Mouse (Mus musculus) forebrain, embryonic 15.5 days (tissue): ENCODE results near the gene Pak1ip1. TPM values are rescaled to one million over a fixed set of nuclear protein-coding genes. Genes with fewer than 3 reads are reported as not detected.
A peak's percentile ranks its signal among the peaks of the same experiment; 100 is the strongest.

ENCODE experiments used
- ATAC-seq: fragments of 200-750 bp; cut with Nextera tagmentation; replicated peaks from 2 replicates; pipeline ENCODE4 v1.8.0; 2017; ENCODE audit warnings: mild to moderate bottlenecking, moderate TSS enrichment, moderate library complexity
- H3K27ac ChIP-seq: fragments of 300-500 bp; sonication (generic); replicated peaks from 2 replicates; pipeline ENCODE4 v1.5.1; 2015; ENCODE audit warnings: mild to moderate bottlenecking, inconsistent platforms
- H3K27me3 ChIP-seq: fragments of 300-500 bp; sonication (generic); 2 replicates; pipeline ENCODE4 v1.6.1; 2015; ENCODE audit warnings: inconsistent platforms
- H3K36me3 ChIP-seq: fragments of 300-500 bp; sonication (generic); 2 replicates; pipeline ENCODE4 v1.6.1; 2015; ENCODE audit warnings: mild to moderate bottlenecking, inconsistent platforms
- H3K4me1 ChIP-seq: fragments of 300-500 bp; sonication (generic); 2 replicates; pipeline ENCODE4 v1.6.1; 2015; ENCODE audit warnings: inconsistent platforms
- H3K4me2 ChIP-seq: fragments of 300-500 bp; sonication (generic); replicated peaks from 2 replicates; pipeline ENCODE4 v1.6.1; 2015; ENCODE audit warnings: mild to moderate bottlenecking, inconsistent platforms
- H3K4me3 ChIP-seq: fragments of 300-500 bp; sonication (generic); 2 replicates; pipeline ENCODE4 v1.5.1; 2015; ENCODE audit warnings: mild to moderate bottlenecking, inconsistent platforms
- H3K9ac ChIP-seq: fragments of 300-500 bp; sonication (generic); replicated peaks from 2 replicates; pipeline ENCODE4 v1.6.1; 2015; ENCODE audit warnings: mild to moderate bottlenecking, inconsistent platforms
- H3K9me3 ChIP-seq: fragments of 300-500 bp; sonication (generic); 2 replicates; pipeline ENCODE4 v1.6.1; 2016; ENCODE audit warnings: inconsistent platforms
- WGBS: fragments of 180-500 bp; shearing (Covaris S2); methylation state at CpG from one replicate; pipeline ENCODE4 v1.1.7; 2015; ENCODE audit warnings: mixed read lengths; 5-methylcytosine and 5-hydroxymethylcytosine counted together
- polyA plus RNA-seq: library from polyadenylated mRNA; unstranded; fragments of >200 nt; fragmentation: Nextera tagmentation; extraction: Ambion mirVana; gene quantifications from 2 replicates; pipeline ENCODE4 v1.2.1, GENCODE M21; 2015

Pak1ip1 gene
- 75.3 and 77.5 TPM in 2 replicates for polyA plus RNA-seq

GRCm38 (mm10) chr13:41000926-41001639 is at the start of gene Pak1ip1:
TSS of gene Pak1ip1 (plus strand) at chr13:41001023.
- WGBS: under 1% methylated on average over 58 of the region's 58 CpGs
- peaks cover 22% of the 10 kb centered on the region for H3K4me1 ChIP-seq
- peak within 1 kb of the TSS; percentile 87 for H3K4me3 ChIP-seq
- peak within 1 kb of the TSS; percentile 83 for H3K9ac ChIP-seq
- H3K27ac ChIP-seq: peak within 1 kb of the TSS; percentile 99
- peak within 1 kb of the TSS; percentile 94 for H3K4me2 ChIP-seq
- no peaks in the 10 kb centered on the region for H3K27me3 ChIP-seq
- peak; percentile 97 for ATAC-seq
- peaks cover 15% of the 10 kb centered on the region for H3K36me3 ChIP-seq
- H3K9me3 ChIP-seq: no peaks in the 10 kb centered on the region

- ATAC-seq: no peak
- WGBS: 86% methylated on average over 10 of the region's 10 CpGs
Observed at GRCm38 (mm10) chr13:40951386-40951976, 49.3 kb upstream of the Pak1ip1 start.

GRCm38 (mm10) chr13:40953231-40953630 is 47.6 kb upstream of the Pak1ip1 start:
- no peaks in the 10 kb centered on the region for H3K36me3 ChIP-seq
- WGBS: 57% methylated on average over 6 of the region's 6 CpGs

More at GRCm38 (mm10) chr13:40951386-40951976, 49.3 kb upstream of the Pak1ip1 start:
- no peak overlapping the region for H3K4me2 ChIP-seq
- no peak overlapping the region for H3K27ac ChIP-seq
- no peaks in the 10 kb centered on the region for H3K27me3 ChIP-seq
- no peaks in the 10 kb centered on the region for H3K9me3 ChIP-seq
- no peaks in the 10 kb centered on the region for H3K36me3 ChIP-seq
- peaks cover 4% of the 10 kb centered on the region for H3K4me1 ChIP-seq
- no peak overlapping the region for H3K9ac ChIP-seq
- H3K4me3 ChIP-seq: no peak overlapping the region

GRCm38 (mm10) chr13:40955773-40956172 is 45.0 kb upstream of the Pak1ip1 start:
- H3K36me3 ChIP-seq: no peaks in the 10 kb centered on the region
- H3K4me3 ChIP-seq: no peak overlapping the region
- H3K4me1 ChIP-seq: no peaks in the 10 kb centered on the region
- H3K27ac ChIP-seq: no peak overlapping the region
- H3K27me3 ChIP-seq: no peaks in the 10 kb centered on the region
- H3K9me3 ChIP-seq: no peaks in the 10 kb centered on the region
- WGBS: 90% methylated on average over 7 of the region's 7 CpGs
- no peak for ATAC-seq
- H3K4me2 ChIP-seq: no peak overlapping the region
- no peak overlapping the region for H3K9ac ChIP-seq

More at GRCm38 (mm10) chr13:40953231-40953630, 47.6 kb upstream of the Pak1ip1 start:
- H3K9me3 ChIP-seq: no peaks in the 10 kb centered on the region
- no peak overlapping the region for H3K4me3 ChIP-seq
- no peaks in the 10 kb centered on the region for H3K4me1 ChIP-seq
- H3K27me3 ChIP-seq: no peaks in the 10 kb centered on the region
- no peak for ATAC-seq
- H3K9ac ChIP-seq: no peak overlapping the region
- H3K4me2 ChIP-seq: no peak overlapping the region
- no peak overlapping the region for H3K27ac ChIP-seq

- Histone ChIP-seq H3K4me3 (no peak overlapping the region), H3K27ac (no peak overlapping the region), H3K4me2 (no peak overlapping the region), H3K9me3 (no peaks in the 10 kb centered on the region), H3K4me1 (no peaks in the 10 kb centered on the region), H3K36me3 (no peaks in the 10 kb centered on the region), H3K9ac (no peak overlapping the region), H3K27me3 (no peaks in the 10 kb centered on the region)
- 93% methylated on average over 10 of the region's 10 CpGs for WGBS
- no peak for ATAC-seq
Observed at GRCm38 (mm10) chr13:40967609-40968008, 33.2 kb upstream of the Pak1ip1 start.

GRCm38 (mm10) chr13:40968564-40968963 is 32.3 kb upstream of the Pak1ip1 start:
- Histone ChIP-seq H3K9ac (no peak overlapping the region), H3K27ac (no peak overlapping the region), H3K36me3 (no peaks in the 10 kb centered on the region), H3K4me2 (no peak overlapping the region), H3K4me1 (no peaks in the 10 kb centered on the region), H3K4me3 (no peak overlapping the region), H3K9me3 (no peaks in the 10 kb centered on the region), H3K27me3 (no peaks in the 10 kb centered on the region)
- 83% methylated on average over 5 of the region's 5 CpGs for WGBS
- no peak for ATAC-seq

GRCm38 (mm10) chr13:40969761-40970390 is 30.9 kb upstream of the Pak1ip1 start:
- WGBS: 91% methylated on average over 4 of the region's 4 CpGs
- Histone ChIP-seq H3K27me3 (no peaks in the 10 kb centered on the region), H3K9me3 (no peaks in the 10 kb centered on the region), H3K4me2 (no peak overlapping the region), H3K4me3 (no peak overlapping the region), H3K36me3 (no peaks in the 10 kb centered on the region), H3K27ac (no peak overlapping the region), H3K9ac (no peak overlapping the region), H3K4me1 (no peaks in the 10 kb centered on the region)
- ATAC-seq: no peak

GRCm38 (mm10) chr13:40971261-40971660 is 29.6 kb upstream of the Pak1ip1 start:
- no peak overlapping the region for H3K27ac ChIP-seq
- no peaks in the 10 kb centered on the region for H3K36me3 ChIP-seq
- no peaks in the 10 kb centered on the region for H3K27me3 ChIP-seq
- WGBS: 93% methylated on average over 5 of the region's 5 CpGs
- no peaks in the 10 kb centered on the region for H3K9me3 ChIP-seq
- ATAC-seq: no peak
- H3K4me2 ChIP-seq: no peak overlapping the region
- no peaks in the 10 kb centered on the region for H3K4me1 ChIP-seq
- H3K4me3 ChIP-seq: no peak overlapping the region
- H3K9ac ChIP-seq: no peak overlapping the region

GRCm38 (mm10) chr13:40971831-40972230 is 29.0 kb upstream of the Pak1ip1 start:
- Histone ChIP-seq H3K36me3 (no peaks in the 10 kb centered on the region), H3K9ac (no peak overlapping the region), H3K27me3 (no peaks in the 10 kb centered on the region), H3K4me1 (no peaks in the 10 kb centered on the region), H3K27ac (no peak overlapping the region), H3K9me3 (no peaks in the 10 kb centered on the region), H3K4me2 (no peak overlapping the region), H3K4me3 (no peak overlapping the region)
- ATAC-seq: no peak
- WGBS: 86% methylated on average over 2 of the region's 2 CpGs

GRCm38 (mm10) chr13:40972976-40973375 is 27.8 kb upstream of the Pak1ip1 start:
- no peaks in the 10 kb centered on the region for H3K4me1 ChIP-seq
- H3K4me3 ChIP-seq: no peak overlapping the region
- H3K36me3 ChIP-seq: no peaks in the 10 kb centered on the region
- ATAC-seq: no peak
- H3K9me3 ChIP-seq: no peaks in the 10 kb centered on the region
- 90% methylated on average over 5 of the region's 5 CpGs for WGBS
- no peaks in the 10 kb centered on the region for H3K27me3 ChIP-seq
- H3K4me2 ChIP-seq: no peak overlapping the region
- no peak overlapping the region for H3K9ac ChIP-seq
- no peak overlapping the region for H3K27ac ChIP-seq

GRCm38 (mm10) chr13:40977609-40978008 is 23.2 kb upstream of the Pak1ip1 start:
- Histone ChIP-seq H3K4me1 (no peaks in the 10 kb centered on the region), H3K4me3 (no peak overlapping the region), H3K9me3 (no peaks in the 10 kb centered on the region), H3K9ac (no peak overlapping the region), H3K4me2 (no peak overlapping the region), H3K27me3 (no peaks in the 10 kb centered on the region), H3K27ac (no peak overlapping the region), H3K36me3 (no peaks in the 10 kb centered on the region)
- ATAC-seq: no peak
- WGBS: 11% methylated on average over 7 of the region's 7 CpGs

GRCm38 (mm10) chr13:40978652-40979051 is 22.2 kb upstream of the Pak1ip1 start:
- no peaks in the 10 kb centered on the region for H3K9me3 ChIP-seq
- H3K9ac ChIP-seq: no peak overlapping the region
- ATAC-seq: no peak
- WGBS: 89% methylated on average over 4 of the region's 4 CpGs
- no peaks in the 10 kb centered on the region for H3K27me3 ChIP-seq
- H3K4me2 ChIP-seq: no peak overlapping the region
- H3K36me3 ChIP-seq: no peaks in the 10 kb centered on the region
- H3K27ac ChIP-seq: no peak overlapping the region
- no peaks in the 10 kb centered on the region for H3K4me1 ChIP-seq
- no peak overlapping the region for H3K4me3 ChIP-seq
